Mouse (Mus musculus): ENCODE measurements around the gene Smoc1.

DNA sequence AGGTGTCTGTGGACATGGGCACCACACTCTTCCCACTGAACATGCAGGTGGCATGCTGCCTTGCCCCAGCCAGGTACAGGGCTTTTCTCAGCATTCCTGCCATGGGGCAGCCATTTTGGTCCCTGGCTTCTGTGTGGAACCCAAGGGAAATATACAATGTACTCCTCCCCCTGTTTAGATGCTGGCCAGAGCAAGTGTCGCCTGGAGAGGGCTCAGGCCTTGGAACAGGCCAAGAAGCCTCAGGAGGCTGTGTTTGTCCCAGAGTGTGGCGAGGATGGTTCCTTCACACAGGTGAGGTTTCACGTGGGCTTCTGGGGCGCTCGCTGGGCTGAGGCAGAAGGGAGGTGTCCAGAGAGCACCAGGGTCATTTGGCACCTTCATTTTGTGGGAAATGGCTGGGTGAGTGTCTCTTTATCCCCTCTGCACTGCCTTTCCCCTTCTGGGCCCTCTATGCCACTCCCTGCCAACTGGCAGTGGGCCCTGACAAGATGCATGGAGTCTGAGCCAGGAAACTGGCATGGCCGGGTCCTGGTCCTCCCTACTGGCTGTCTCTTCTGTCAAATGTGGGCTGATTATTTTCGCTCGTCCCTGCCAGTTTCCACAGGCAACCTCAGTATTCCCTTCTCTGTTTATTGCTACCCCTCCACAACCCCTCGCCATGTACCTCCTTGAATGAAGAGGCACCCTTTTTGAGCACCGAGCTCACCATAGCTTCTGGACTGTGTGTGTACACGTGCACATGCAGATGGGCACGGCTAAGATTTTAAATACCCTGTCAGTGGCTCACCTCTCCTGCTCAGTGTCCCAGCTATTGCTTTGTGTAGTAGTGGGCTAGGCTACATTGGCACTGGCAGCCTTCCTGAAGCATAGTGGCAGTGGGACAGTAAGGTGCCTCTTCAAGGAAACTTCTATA, 79.4 kb downstream of the Smoc1 start:
- TF ChIP-seq CTCF (conservative IDR thresholded peaks at IDR 0.05; ENCODE audit: insufficient read depth, insufficient read length, low read depth, low read length) = no peak
- no peak for TF ChIP-seq POLR2A (IDR thresholded peaks at IDR 0.05; ENCODE audit: low read depth, low read length)
